Mouse (Mus musculus): ENCODE data around the gene Nol4l. TPM values are rescaled to one million over a fixed set of nuclear protein-coding genes. Genes with fewer than 3 reads are reported as not detected.
"Not testable (repeated sequence)": the region's sequence is repeated elsewhere in the genome, so short reads cannot be mapped to it uniquely, and the experiment has no call there.

The Nol4l gene
- total RNA-seq, 2 experiments from 2014 or later = 111 to 122 TPM

DNA sequence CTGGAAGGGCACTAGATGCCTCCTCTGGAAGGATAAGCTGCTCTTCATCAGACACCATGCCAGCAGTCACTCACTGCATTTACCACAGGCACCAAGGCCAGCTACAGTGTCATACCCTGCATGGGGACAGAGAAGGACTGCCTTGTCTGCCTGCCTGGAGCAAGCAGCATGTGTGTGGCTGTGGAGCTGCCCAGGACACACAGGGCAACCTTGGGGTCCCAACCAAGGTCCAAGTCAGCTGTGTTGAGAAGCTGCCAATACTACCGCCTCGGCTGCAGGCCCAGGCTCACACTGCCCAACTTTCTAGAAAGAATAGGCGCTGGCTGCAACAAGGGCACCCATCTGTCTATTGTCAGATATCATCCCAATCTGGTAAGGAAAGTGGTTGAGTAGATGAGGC lies 106.7 kb downstream of the Nol4l start:
- intact Hi-C loops (cut with DNase I) = no loop called here
- DNase-seq = peak; percentile 50

DNA sequence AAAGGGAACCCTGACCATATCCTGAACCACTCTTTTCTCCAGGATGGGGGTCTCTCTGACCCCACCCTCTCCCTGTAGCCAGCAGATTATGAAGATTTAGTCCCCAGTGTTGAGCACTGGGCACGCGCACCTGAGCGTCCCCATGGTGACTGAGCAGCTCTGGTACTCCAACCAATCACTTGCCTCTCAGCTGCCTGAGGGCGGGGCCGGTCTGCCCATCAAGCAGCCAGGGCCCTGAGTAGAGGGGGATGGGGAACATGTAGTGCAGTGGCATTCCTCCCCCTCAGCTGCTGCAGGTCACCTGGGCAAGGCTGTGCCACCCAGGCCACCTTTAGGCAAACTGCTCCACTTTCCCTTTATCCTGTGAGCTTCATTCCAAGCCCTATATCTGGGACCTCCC lies 107.7 kb downstream of the Nol4l start:
- no peak for DNase-seq
- intact Hi-C loops (cut with DNase I) = no loop called here

- intact Hi-C loops (cut with DNase I) = no loop called here
- DNase-seq = no peak
These were observed 108.5 kb downstream of the Nol4l start for GRCm38 (mm10) chr2:153421233-153421632.

DNA sequence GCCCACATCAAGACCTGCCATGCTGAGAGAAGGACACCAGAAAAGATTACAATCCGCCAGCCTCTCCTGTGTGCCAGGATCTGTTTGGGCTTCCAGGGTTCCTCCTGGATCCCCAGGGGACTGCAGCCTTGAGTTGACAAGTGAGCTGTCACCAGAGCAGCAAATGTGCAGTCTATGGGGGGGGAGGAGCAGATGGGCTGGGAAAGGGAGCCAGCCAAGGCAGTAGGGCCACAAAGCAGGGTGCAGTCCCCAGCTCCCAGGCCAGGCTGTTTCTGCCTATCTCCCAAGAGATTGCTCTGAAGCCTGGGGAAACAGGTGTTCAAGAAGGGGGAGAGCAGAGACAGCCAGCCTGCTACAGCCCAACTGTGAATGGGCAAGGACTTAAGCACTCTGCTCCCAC lies 111.4 kb downstream of the Nol4l start:
- intact Hi-C loops (cut with DNase I) = no loop called here
- DNase-seq = peak; percentile 41

GRCm38 (mm10) chr2:153417841-153418240 lies 111.9 kb downstream of the Nol4l start:
- intact Hi-C loops (cut with DNase I) = no loop called here

DNA sequence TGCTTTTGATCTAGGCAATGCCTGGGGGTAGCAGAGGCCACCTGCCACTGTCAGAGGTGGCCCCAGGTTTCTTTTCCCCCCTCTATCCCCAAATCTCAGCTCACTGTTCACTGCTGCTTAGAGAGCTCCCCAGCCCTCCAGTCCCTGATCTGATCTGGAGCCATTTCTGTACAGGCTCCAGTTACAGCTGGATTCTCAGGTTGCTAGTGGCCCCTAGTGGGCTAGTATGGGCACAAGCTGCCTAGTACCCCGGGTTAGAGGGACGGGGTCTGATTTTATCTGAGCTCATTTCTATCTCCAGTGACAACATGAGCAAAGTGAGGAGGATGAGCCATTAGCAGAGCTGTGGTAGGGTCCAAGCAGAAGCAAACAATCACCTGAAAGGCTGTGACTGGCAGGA lies 115.2 kb downstream of the Nol4l start:
- intact Hi-C loops (cut with DNase I) = no loop called here
- DNase-seq = no peak

More at GRCm38 (mm10) chr2:153417841-153418240, 111.9 kb downstream of the Nol4l start:
- DNase-seq = no peak

GRCm38 (mm10) chr2:153412563-153412962 lies 117.2 kb downstream of the Nol4l start:
- intact Hi-C loops (cut with DNase I) = no loop called here
- no peak for DNase-seq

- intact Hi-C loops (cut with DNase I) = no loop called here
- DNase-seq = no peak
These were observed 118.2 kb downstream of the Nol4l start for GRCm38 (mm10) chr2:153411557-153411956.

GRCm38 (mm10) chr2:153408971-153409370 lies 120.8 kb downstream of the Nol4l start:
- DNase-seq = no peak
- intact Hi-C loops (cut with DNase I) = loop anchor here (10.0 kb wide), 1 partner anchor 54 kb away; no protein-coding TSS in a partner anchor

DNA sequence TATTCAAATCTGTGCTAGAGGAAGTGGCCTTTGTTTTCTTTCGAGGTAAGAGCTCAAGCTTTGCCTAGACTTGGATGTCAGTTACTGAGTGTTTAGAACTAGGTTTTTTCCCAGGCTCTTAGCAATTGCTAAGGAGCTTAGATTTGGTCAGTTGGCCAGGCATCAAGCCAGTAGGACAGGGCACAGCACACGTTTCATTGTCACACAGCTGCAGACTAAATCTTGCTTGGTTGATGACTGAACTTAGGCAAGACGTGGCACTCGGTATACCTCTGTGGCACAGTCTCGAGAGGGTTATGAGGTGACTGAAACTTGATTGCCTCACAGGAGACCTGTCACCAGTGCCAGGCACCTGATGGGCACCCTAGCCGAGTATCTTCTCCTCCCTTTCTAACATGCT lies 122.9 kb downstream of the Nol4l start:
- intact Hi-C loops (cut with DNase I) = loop anchor here (10.0 kb wide), 1 partner anchor 52 kb away; no protein-coding TSS in a partner anchor
- no peak for DNase-seq

GRCm38 (mm10) chr2:153404882-153405281 lies 124.9 kb downstream of the Nol4l start:
- DNase-seq = no peak
- intact Hi-C loops (cut with DNase I) = loop anchor here (10.0 kb wide), 1 partner anchor 50 kb away; no protein-coding TSS in a partner anchor

- intact Hi-C loops (cut with DNase I) = loop anchor here (10.0 kb wide), 1 partner anchor 49 kb away; no protein-coding TSS in a partner anchor
- DNase-seq = no peak
These were observed 125.7 kb downstream of the Nol4l start for GRCm38 (mm10) chr2:153404062-153404461.

DNA sequence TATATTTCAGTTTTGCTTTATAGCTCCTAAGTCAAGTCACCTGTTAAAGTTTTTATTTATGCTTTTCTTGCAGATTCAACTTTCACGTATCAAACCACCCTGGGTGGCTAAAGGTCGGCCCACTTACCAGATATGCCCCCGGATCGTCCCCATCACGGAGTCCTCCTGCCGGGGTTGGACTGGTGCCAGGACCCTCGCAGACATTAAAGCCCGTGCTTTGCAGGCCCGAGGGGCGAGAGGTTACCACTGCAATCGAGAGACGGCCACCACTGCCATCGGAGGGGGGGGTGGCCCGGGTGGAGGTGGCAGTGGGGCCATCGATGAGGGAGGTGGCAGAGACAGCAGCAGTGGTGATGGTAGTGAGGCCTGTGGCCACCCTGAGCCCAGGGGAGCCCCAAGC lies 130.6 kb downstream of the Nol4l start:
- intact Hi-C loops (cut with DNase I) = no loop called here
- DNase-seq = no peak

GRCm38 (mm10) chr2:153397790-153398515 lies 131.8 kb downstream of the Nol4l start:
- no peak for DNase-seq
- intact Hi-C loops (cut with DNase I) = no loop called here

GRCm38 (mm10) chr2:153393045-153393444 lies 136.7 kb downstream of the Nol4l start:
- peak; percentile 29 for DNase-seq
- intact Hi-C loops (cut with DNase I) = no loop called here

DNA sequence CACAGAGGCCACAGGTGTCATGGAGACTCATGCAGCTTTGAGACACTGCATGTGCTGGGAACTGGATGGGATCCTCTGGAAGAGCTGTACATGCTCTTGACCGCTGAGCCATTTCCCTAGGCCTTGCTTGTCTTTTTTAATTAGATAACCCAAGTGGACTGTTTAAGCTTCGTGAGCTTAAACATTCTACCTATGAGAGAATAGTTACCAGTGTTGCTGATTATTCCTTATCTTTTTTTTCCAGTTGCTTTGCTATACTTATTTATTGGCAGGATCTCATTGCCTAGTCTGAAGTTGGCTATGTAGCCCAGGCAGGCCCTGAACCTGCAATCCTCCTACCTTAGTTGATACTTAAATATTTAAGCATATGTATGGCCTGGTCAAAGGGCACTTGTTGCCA lies 139.9 kb downstream of the Nol4l start:
- no peak for DNase-seq
- intact Hi-C loops (cut with DNase I) = no loop called here

DNA sequence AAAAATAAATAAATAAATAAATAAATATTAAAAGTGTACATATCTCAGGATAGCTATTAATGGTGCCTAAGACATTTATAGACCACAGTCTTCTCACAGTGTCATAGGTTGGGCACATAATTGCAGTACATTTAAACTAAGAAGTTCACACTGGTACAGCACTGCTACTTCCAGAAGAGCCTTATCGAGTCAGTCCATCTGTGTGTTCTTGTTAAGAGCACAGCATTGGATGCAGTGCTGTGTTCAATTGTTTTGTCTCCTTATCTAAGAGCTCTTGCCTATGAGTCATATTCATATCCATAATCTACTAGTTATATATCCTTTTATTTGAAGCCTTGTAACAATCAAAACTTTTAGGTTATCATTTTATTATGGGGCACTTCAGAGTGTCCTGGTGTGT lies 149.3 kb downstream of the Nol4l start:
- intact Hi-C loops (cut with DNase I) = no loop called here
- DNase-seq = no peak

- intact Hi-C loops (cut with DNase I) = no loop called here
- no peak for DNase-seq
These were observed 154.4 kb downstream of the Nol4l start for GRCm38 (mm10) chr2:153375380-153375779.

GRCm38 (mm10) chr2:153370871-153371270 lies 158.9 kb downstream of the Nol4l start:
- intact Hi-C loops (cut with DNase I) = no loop called here

DNA sequence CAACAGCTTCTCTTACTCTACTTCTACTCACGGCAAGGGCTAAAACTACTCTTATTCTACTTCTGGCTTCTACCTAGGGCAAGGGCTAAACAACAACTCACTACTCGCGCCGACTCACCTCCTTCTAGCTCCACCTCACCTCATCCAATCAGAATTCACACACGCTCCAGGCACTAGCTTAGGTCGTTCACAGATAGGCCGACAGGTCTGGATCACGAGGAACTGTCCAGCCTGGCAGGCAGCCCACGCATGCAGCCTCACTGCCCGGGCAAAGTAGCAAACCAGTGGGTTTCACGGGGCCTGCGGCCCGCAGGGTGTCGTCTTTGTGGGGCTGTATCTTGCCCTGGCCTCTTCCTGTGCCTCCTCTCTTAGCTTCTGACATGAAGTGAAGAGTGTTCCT lies 165.2 kb downstream of the Nol4l start:
- intact Hi-C loops (cut with DNase I); DNase-seq: not testable (repeated sequence)

More at GRCm38 (mm10) chr2:153370871-153371270, 158.9 kb downstream of the Nol4l start:
- DNase-seq = no peak

GRCm38 (mm10) chr2:153361101-153361710 lies 168.6 kb downstream of the Nol4l start:
- no peak for DNase-seq
- intact Hi-C loops (cut with DNase I) = no loop called here

All from left cerebral cortex, postnatal 4 days (tissue).